ENCODE assay signal across 8 mouse cellular contexts in the genomic region with DNA sequence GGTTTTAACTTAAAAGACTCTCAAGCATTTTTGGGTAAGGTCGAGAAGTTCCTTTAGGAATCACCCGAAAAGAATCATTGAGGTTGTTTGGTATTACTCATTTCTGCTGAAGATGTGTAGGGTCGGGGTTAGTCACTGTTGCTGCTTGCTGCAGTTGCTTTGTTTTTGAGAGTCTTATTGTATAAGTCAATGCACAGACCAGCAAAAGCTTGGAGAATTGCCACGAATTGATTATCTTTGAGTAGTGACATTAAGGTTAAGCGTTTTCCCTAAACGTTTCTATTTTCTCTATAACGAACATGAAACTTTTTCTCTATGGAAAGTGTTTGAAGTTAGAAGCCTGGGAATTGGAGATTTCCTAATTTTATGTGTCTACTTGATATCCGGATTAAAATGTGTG. TPM values are rescaled to one million over a fixed set of nuclear protein-coding genes. Genes with fewer than 3 reads are reported as not detected.
A peak's percentile ranks its signal among the peaks of the same experiment; 100 is the strongest.
DNase-seq lines count a peak whose midpoint lies in the region; ATAC-seq and TF ChIP-seq lines count a peak whose summit lies in the region.

No protein-coding gene starts in this region.

- ATAC-seq in heart, embryonic 14.5 days (ENCODE audit: insufficient number of reproducible peaks, insufficient read depth, low FRiP score, low read depth), result no peak
- no peak for ATAC-seq in G1E (ENCODE audit: extremely low read depth, insufficient number of reproducible peaks, low FRiP score, poor library complexity, severe bottlenecking)
- no peak for ATAC-seq in forebrain, embryonic 15.5 days (replicated peaks)
- ATAC-seq in liver, postnatal 0 days, result no peak

- DNase-seq in heart, postnatal 14 days, result no peak
- no peak for DNase-seq in G1E (ENCODE audit: low spot score)
- no peak for DNase-seq in liver, postnatal 0 days
- DNase-seq in frontal cortex, postnatal 10 days (ENCODE audit: low spot score in 2 of 2), result no peak
- no peak for DNase-seq in frontal cortex, adult 2 months (ENCODE audit: extremely low spot score in 1 of 2, low spot score in 1 of 2)
- DNase-seq in spleen, postnatal 36 days (ENCODE audit: low spot score in 2 of 2), result no peak

- H3K4me2 ChIP-seq in heart, embryonic 14.5 days (ENCODE audit: low read length), result peak overlapping the region; percentile 62
- H3K4me2 ChIP-seq in forebrain, embryonic 15.5 days (replicated peaks), result peak overlapping the region; percentile 70
- peak overlapping the region; percentile 90 for H3K4me2 ChIP-seq in liver, postnatal 0 days (ENCODE audit: low read depth, low read length)

- H3K36me3 ChIP-seq in heart, embryonic 14.5 days (ENCODE audit: control insufficient read depth, insufficient read depth, low read length), result peaks cover 38% of the 10 kb centered on the region
- H3K36me3 ChIP-seq in G1E (replicated peaks), result peaks cover 60% of the 10 kb centered on the region
- peaks cover 11% of the 10 kb centered on the region for H3K36me3 ChIP-seq in forebrain, embryonic 15.5 days
- H3K36me3 ChIP-seq in liver, postnatal 0 days (replicated peaks; ENCODE audit: insufficient read depth, low read length), result peaks cover 19% of the 10 kb centered on the region

- no peak for TF ChIP-seq EP300 in liver, postnatal 0 days (IDR thresholded peaks at IDR 0.05; ENCODE audit: low read depth)

- intact Hi-C loops in heart, postnatal 14 days (cut with DNase I), result no loop called here

- H3K9ac ChIP-seq in heart, embryonic 14.5 days (ENCODE audit: low read length), result peak overlapping the region; percentile 83
- H3K9ac ChIP-seq in forebrain, embryonic 15.5 days (replicated peaks), result peak overlapping the region; percentile 63
- H3K9ac ChIP-seq in liver, postnatal 0 days (replicated peaks), result peak overlapping the region; percentile 78

- H3K27me3 ChIP-seq in heart, embryonic 14.5 days (ENCODE audit: control insufficient read depth, insufficient read depth, low read length), result no peaks in the 10 kb centered on the region
- no peaks in the 10 kb centered on the region for H3K27me3 ChIP-seq in G1E (ENCODE audit: insufficient read depth, low read length)
- no peaks in the 10 kb centered on the region for H3K27me3 ChIP-seq in forebrain, embryonic 15.5 days
- no peaks in the 10 kb centered on the region for H3K27me3 ChIP-seq in liver, postnatal 0 days (ENCODE audit: insufficient read depth, low read length)

- peak overlapping the region; percentile 69 to 98 for H3K27ac ChIP-seq in heart, embryonic 14.5 days (replicated peaks in 1 of 2; ENCODE audit: control insufficient read depth in 1 of 2, insufficient read depth in 1 of 2, low read depth in 2 of 2, low read length in 2 of 2)
- H3K27ac ChIP-seq in forebrain, embryonic 15.5 days (replicated peaks), result peak overlapping the region; percentile 98
- H3K27ac ChIP-seq in liver, postnatal 0 days (ENCODE audit: low read depth), result peak overlapping the region; percentile 97

- 11% methylated on average over 8 of the region's 8 CpGs for WGBS in heart, embryonic 14.5 days
- WGBS in forebrain, embryonic 15.5 days, result 5% methylated on average over 8 of the region's 8 CpGs
- 10% methylated on average over 8 of the region's 8 CpGs for WGBS in liver, postnatal 0 days (ENCODE audit: insufficient replicate concordance)

- TF ChIP-seq CTCF in G1E (IDR thresholded peaks at IDR 0.05; ENCODE audit: low read depth, low read length), result no peak
- no peak for TF ChIP-seq CTCF in liver, postnatal 0 days (IDR thresholded peaks at IDR 0.05; ENCODE audit: low read depth)

- H3K4me3 ChIP-seq in heart, embryonic 14.5 days (ENCODE audit: control insufficient read depth in 1 of 2, insufficient read depth in 1 of 2, low read depth in 1 of 2, low read length in 2 of 2), result peak overlapping the region; percentile 71 to 93
- H3K4me3 ChIP-seq in G1E (ENCODE audit: low read depth, low read length), result peak overlapping the region; percentile 83
- H3K4me3 ChIP-seq in forebrain, embryonic 15.5 days, result peak overlapping the region; percentile 86
- peak overlapping the region; percentile 79 for H3K4me3 ChIP-seq in liver, postnatal 0 days (ENCODE audit: low read depth, low read length)

- H3K9me3 ChIP-seq in heart, embryonic 14.5 days (ENCODE audit: control insufficient read depth, low read length), result no peaks in the 10 kb centered on the region
- no peaks in the 10 kb centered on the region for H3K9me3 ChIP-seq in G1E (replicated peaks)
- no peaks in the 10 kb centered on the region for H3K9me3 ChIP-seq in forebrain, embryonic 15.5 days
- no peaks in the 10 kb centered on the region for H3K9me3 ChIP-seq in liver, postnatal 0 days (ENCODE audit: low read length)

- H3K4me1 ChIP-seq in heart, embryonic 14.5 days (ENCODE audit: control insufficient read depth in 2 of 2, insufficient read depth in 2 of 2, low read length in 2 of 2), result peaks cover 6 to 18% of the 10 kb centered on the region in 2 experiments
- H3K4me1 ChIP-seq in G1E (ENCODE audit: insufficient read depth, low read depth, low read length), result peaks cover 36% of the 10 kb centered on the region
- peaks cover 27% of the 10 kb centered on the region for H3K4me1 ChIP-seq in forebrain, embryonic 15.5 days
- peaks cover 18% of the 10 kb centered on the region for H3K4me1 ChIP-seq in liver, postnatal 0 days (ENCODE audit: insufficient read depth)

RNA-seq across cellular contexts. Expression of gene Ttll5, which starts 0.9 kb away (rescaled TPM):
- 17.1 and 18.5 TPM in 2 replicates for polyA plus RNA-seq in heart, embryonic 14.5 days (2014; fragmentation: Nextera tagmentation; extraction: Ambion mirVana)
- 10 to 100 TPM; 15.4 to 17.2 TPM for total RNA-seq in heart, postnatal 14 days (2021)
- 55.7 and 59.1 TPM in 2 replicates for total RNA-seq in G1E (2014; fragmentation: Nextera tagmentation)
- total RNA-seq in G1E (2017), result 39.7 and 40.6 TPM in 2 replicates
- 11.1 and 17.9 TPM in 2 replicates for polyA plus RNA-seq in G1E (2012)
- 14.7 and 15.4 TPM in 2 replicates for polyA plus RNA-seq in forebrain, embryonic 15.5 days (2015; fragmentation: Nextera tagmentation; extraction: Ambion mirVana)
- 2.8 and 3.0 TPM in 2 replicates for polyA plus RNA-seq in liver, postnatal 0 days (2015; fragmentation: Nextera tagmentation; extraction: Ambion mirVana)
- polyA plus RNA-seq in frontal cortex, adult 2 months (2012; rRNA removed), result 28.7 and 30.0 TPM in 2 replicates

RNA-seq across cellular contexts. Expression of gene Erg28, which starts 1.0 kb away (rescaled TPM):
- polyA plus RNA-seq in heart, embryonic 14.5 days (2014; fragmentation: Nextera tagmentation; extraction: Ambion mirVana), result 58.1 and 59.3 TPM in 2 replicates
- 1 to 10 TPM; 6.2 to 7.3 TPM for total RNA-seq in heart, postnatal 14 days (2021)
- 108 and 125 TPM in 2 replicates for total RNA-seq in G1E (2014; fragmentation: Nextera tagmentation)
- 203 and 220 TPM in 2 replicates for total RNA-seq in G1E (2017)
- 5.6 and 8.0 TPM in 2 replicates for polyA plus RNA-seq in G1E (2012)
- 97.5 and 101 TPM in 2 replicates for polyA plus RNA-seq in forebrain, embryonic 15.5 days (2015; fragmentation: Nextera tagmentation; extraction: Ambion mirVana)
- 85.7 and 94.2 TPM in 2 replicates for polyA plus RNA-seq in liver, postnatal 0 days (2015; fragmentation: Nextera tagmentation; extraction: Ambion mirVana)
- polyA plus RNA-seq in frontal cortex, adult 2 months (2012; rRNA removed), result 54.6 and 57.9 TPM in 2 replicates
